ENCODE assay signal across 23 mouse cellular contexts in genomic region chr16:60570546-60570945, GRCm38 (mm10). TPM values are rescaled to one million over a fixed set of nuclear protein-coding genes. Genes with fewer than 3 reads are reported as not detected.
A peak's percentile ranks its signal among the peaks of the same experiment; 100 is the strongest.
DNase-seq lines count a peak whose midpoint lies in the region; ATAC-seq lines count a peak whose summit lies in the region.
"Had no signal": no experiment of that assay in that cellular context is flagged by ENCODE, and none has a peak within 500 bp of the region (broad histone marks: within the 10 kb centered on the region; RNA-seq: fewer than 3 reads in every experiment).

No protein-coding gene starts in this region.

- H3K9ac ChIP-seq in neural tube, embryonic 15.5 days (replicated peaks): no peak overlapping the region

- H3K4me2 ChIP-seq in neural tube, embryonic 15.5 days: no peak overlapping the region

- WGBS in neural tube, embryonic 15.5 days: 30% methylated on average over 2 of the region's 2 CpGs

- H3K36me3 ChIP-seq in neural tube, embryonic 15.5 days: no peaks in the 10 kb centered on the region
- H3K36me3 ChIP-seq: G1E had no signal

- no peak overlapping the region for H3K27ac ChIP-seq in neural tube, embryonic 15.5 days (replicated peaks)

- peak; percentile 52 for DNase-seq in Muller cell, postnatal 12 days (ENCODE audit: inconsistent ontology term)
- DNase-seq in retina, embryonic 14.5 days (ENCODE audit: low spot score): peak; percentile 44
- DNase-seq in retina, postnatal 1 day: peak; percentile 77
- DNase-seq in kidney, adult 11 months: no peak
- DNase-seq in frontal cortex, postnatal 25 days (ENCODE audit: low spot score in 2 of 2): no peak
- DNase-seq: adrenal gland, adult 2 months; adrenal gland, adult 8-10 months; adrenal gland, postnatal 10 days; adrenal gland, postnatal 14 days; adrenal gland, postnatal 25 days; adrenal gland, postnatal 36 days; B cell, adult 2 months; cerebellum, adult 11 months; cerebellum, adult 11-12 months; cerebellum, adult 18-20 months; cerebellum, adult 2 months had no signal

- no peak overlapping the region for H3K4me3 ChIP-seq in neural tube, embryonic 15.5 days (replicated peaks)

- ATAC-seq in neural tube, embryonic 15.5 days (ENCODE audit: low FRiP score): no peak
- ATAC-seq: activated CD4-positive, CD25-positive, alpha-beta regulatory T cell, adult 4 months; CD4-positive, CD25-positive, alpha-beta regulatory T cell, adult 4 months; Patski had no signal

- H3K9me3 ChIP-seq in neural tube, embryonic 15.5 days (replicated peaks): no peaks in the 10 kb centered on the region
- H3K9me3 ChIP-seq: G1E had no signal

- no peaks in the 10 kb centered on the region for H3K4me1 ChIP-seq in neural tube, embryonic 15.5 days

- H3K27me3 ChIP-seq in neural tube, embryonic 15.5 days (replicated peaks): no peaks in the 10 kb centered on the region
- H3K27me3 ChIP-seq: CH12.LX, Patski had no signal

RNA-seq across cellular contexts. Expression of gene Epha6, which starts 34.8 kb away (rescaled TPM):
- 7.0 and 8.6 TPM in 2 replicates for polyA plus RNA-seq in neural tube, embryonic 15.5 days (2015; fragmentation: Nextera tagmentation; extraction: Ambion mirVana)
- polyA plus RNA-seq: activated CD4-positive, CD25-positive, alpha-beta regulatory T cell, adult 4 months; adrenal gland, adult 2 months; C2C12; CD4-positive, CD25-positive, alpha-beta regulatory T cell, adult 4 months; G1E had no signal

Comparison
In these comparisons a context has a peak if more than half of its experiments do, and no peak if none do; other contexts are left out.
1. DNase-seq: peak in Muller cell, postnatal 12 days (single experiment), retina, embryonic 14.5 days (single experiment) and retina, postnatal 1 day (single experiment); none in kidney, adult 11 months (single experiment) and frontal cortex, postnatal 25 days (0 of 2).